Mouse (Mus musculus) spleen, adult 2 months (tissue): ENCODE data around the gene Crb1. TPM values are rescaled to one million over a fixed set of nuclear protein-coding genes. Genes with fewer than 3 reads are reported as not detected.
"Not testable (repeated sequence)": the region's sequence is repeated elsewhere in the genome, so short reads cannot be mapped to it uniquely, and the experiment has no call there.

ENCODE experiments used
- DNase-seq, 2 experiments: peaks; one replicate each; pipeline versions ENCODE4 v3.0.0 to v3.0.0-alpha.2; 2012 to 2021; ENCODE audit warnings: low spot score in 2 of 2, low read depth in 1 of 2
- H3K27ac ChIP-seq: fragments of 200-500 bp; 2 replicates; pipeline ENCODE4 v1.5.1; 2012; ENCODE audit warnings: low read length, inconsistent platforms; ENCODE audit not compliant: insufficient read depth
- H3K27me3 ChIP-seq: fragments of 200-500 bp; 2 replicates; pipeline ENCODE4 v1.6.1; 2012; ENCODE audit warnings: mild to moderate bottlenecking, moderate library complexity, low read length, inconsistent platforms; ENCODE audit not compliant: control insufficient read depth, insufficient read depth
- H3K36me3 ChIP-seq: fragments of 200-500 bp; 2 replicates; pipeline ENCODE4 v1.6.1; 2012; ENCODE audit warnings: mild to moderate bottlenecking, low read length, inconsistent platforms; ENCODE audit not compliant: control insufficient read depth, insufficient read depth
- H3K4me1 ChIP-seq: fragments of 200-500 bp; 2 replicates; pipeline ENCODE4 v1.6.1; 2011; ENCODE audit warnings: inconsistent platforms; ENCODE audit not compliant: control insufficient read depth, insufficient read depth, insufficient read length
- H3K4me3 ChIP-seq: fragments of 200-500 bp; 2 replicates; pipeline ENCODE4 v1.5.1; 2011; ENCODE audit warnings: mild to moderate bottlenecking, inconsistent platforms; ENCODE audit not compliant: insufficient read depth, insufficient read length; ENCODE audit errors: extremely low read depth
- CTCF ChIP-seq: fragments of 200-500 bp; IDR thresholded peaks from 2 replicates; pipeline ENCODE4 v1.5.1; 2011; ENCODE audit warnings: mild to moderate bottlenecking, inconsistent platforms; ENCODE audit not compliant: insufficient read depth, insufficient read length, insufficient replicate concordance; ENCODE audit errors: extremely low read depth
- POLR2A ChIP-seq: fragments of 200-500 bp; IDR thresholded peaks from 2 replicates; pipeline ENCODE4 v1.6.1; 2011; ENCODE audit warnings: low read depth, low read length, inconsistent platforms
- WGBS: fragments of 180-500 bp; shearing (Covaris S2); methylation state at CpG from one replicate; pipeline ENCODE4 v1.1.7; 2018; 5-methylcytosine and 5-hydroxymethylcytosine counted together
- polyA plus RNA-seq: library from polyadenylated mRNA; depleted of rRNA; stranded (reverse); fragments of >200 nt; gene quantifications from 2 replicates; pipeline ENCODE4 v1.2.3, GENCODE M21; 2012

Gene Crb1
- polyA plus RNA-seq, 1 experiment = not detected

DNA sequence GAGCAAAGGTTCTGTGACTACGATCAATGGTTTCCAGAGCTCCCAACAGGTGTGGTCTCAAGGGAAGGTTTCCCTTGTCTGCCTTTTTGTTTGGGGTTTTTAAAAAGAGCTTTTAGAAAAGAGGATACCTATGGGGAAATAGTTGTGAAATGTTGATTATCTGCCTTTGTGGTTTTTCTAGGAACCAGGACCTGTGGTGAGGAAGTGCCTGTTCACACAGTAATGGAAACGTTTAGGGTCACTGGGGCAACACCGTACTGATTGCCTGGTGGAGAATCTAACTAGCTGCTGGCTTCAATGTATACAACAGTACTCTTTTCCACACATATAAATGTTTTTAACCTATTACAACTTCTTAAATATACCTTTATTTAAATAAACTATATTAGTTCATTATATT is 36.6 kb upstream of the Crb1 start:
- WGBS = 14% methylated on average over 3 of the region's 3 CpGs
- DNase-seq = no peak
- TF ChIP-seq POLR2A = no peak
- no peak for TF ChIP-seq CTCF
- Histone ChIP-seq H3K36me3 (no peaks in the 10 kb centered on the region), H3K4me1 (no peaks in the 10 kb centered on the region), H3K4me3 (no peak overlapping the region), H3K27me3 (no peaks in the 10 kb centered on the region), H3K27ac (no peak overlapping the region)

GRCm38 (mm10) chr1:139412365-139412764 is 35.5 kb upstream of the Crb1 start:
- 92% methylated on average over 2 of the region's 2 CpGs for WGBS
- H3K27me3 ChIP-seq, H3K27ac ChIP-seq, H3K4me1 ChIP-seq, H3K4me3 ChIP-seq, H3K36me3 ChIP-seq, DNase-seq: not testable (repeated sequence)

DNA sequence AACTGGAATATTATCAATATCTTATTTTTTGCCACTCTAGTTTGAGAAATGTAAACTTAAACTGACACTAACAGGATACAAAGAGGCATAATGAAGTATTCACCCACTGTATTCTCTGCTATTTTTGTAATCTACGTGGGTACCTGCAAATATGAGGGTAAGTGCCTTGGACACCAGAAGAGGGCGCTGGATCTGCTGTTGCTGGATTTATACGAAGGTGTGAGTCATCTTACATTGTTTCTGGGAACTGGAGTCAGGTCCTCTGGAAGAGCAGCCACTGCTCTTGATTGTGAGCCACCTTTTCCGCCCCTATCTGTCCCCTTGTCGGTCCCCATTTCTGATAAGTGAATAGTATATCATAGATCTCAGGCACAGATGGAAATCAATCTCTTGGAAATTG is 30.8 kb upstream of the Crb1 start:
- H3K27me3 ChIP-seq = no peaks in the 10 kb centered on the region
- no peak overlapping the region for H3K27ac ChIP-seq
- WGBS = 68% methylated on average over 5 of the region's 5 CpGs
- H3K4me1 ChIP-seq = no peaks in the 10 kb centered on the region; the same call in 1 of the 2 replicates
- H3K4me3 ChIP-seq = no peak overlapping the region
- H3K36me3 ChIP-seq = no peaks in the 10 kb centered on the region
- no peak for TF ChIP-seq POLR2A
- no peak for TF ChIP-seq CTCF
- DNase-seq = no peak

DNA sequence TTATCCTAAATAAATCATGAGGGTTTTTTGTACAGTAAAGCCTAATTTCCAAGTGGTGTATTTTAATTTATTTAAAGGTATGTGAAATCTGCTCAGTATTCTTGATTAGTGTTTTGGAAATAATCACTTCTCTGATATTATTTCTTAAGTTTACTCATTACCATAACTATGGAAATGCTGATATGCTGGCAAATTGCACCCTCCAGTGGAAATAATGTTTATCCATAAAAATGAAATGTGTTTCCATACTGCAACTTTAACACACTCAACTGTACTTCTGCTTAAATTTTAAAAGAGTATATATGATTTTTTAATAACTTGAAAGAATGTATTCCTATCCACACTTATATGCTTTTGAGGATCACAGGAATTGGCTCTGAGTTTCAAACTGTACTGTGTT is 28.9 kb upstream of the Crb1 start:
- H3K4me3 ChIP-seq = no peak overlapping the region
- H3K27me3 ChIP-seq = no peaks in the 10 kb centered on the region
- TF ChIP-seq CTCF (no peak), POLR2A (no peak)
- no peaks in the 10 kb centered on the region; the same call in 1 of the 2 replicates for H3K4me1 ChIP-seq
- H3K36me3 ChIP-seq = no peaks in the 10 kb centered on the region
- no peak overlapping the region for H3K27ac ChIP-seq
- DNase-seq = no peak

GRCm38 (mm10) chr1:139396589-139396988 is 19.7 kb upstream of the Crb1 start:
- 63% methylated on average over 1 of the region's 1 CpGs for WGBS
- DNase-seq = no peak
- TF ChIP-seq CTCF = no peak
- no peak for TF ChIP-seq POLR2A
- H3K4me1 ChIP-seq = no peaks in the 10 kb centered on the region
- no peaks in the 10 kb centered on the region for H3K36me3 ChIP-seq
- no peak overlapping the region for H3K27ac ChIP-seq
- no peaks in the 10 kb centered on the region for H3K27me3 ChIP-seq
- no peak overlapping the region for H3K4me3 ChIP-seq

GRCm38 (mm10) chr1:139391747-139392146 is 14.8 kb upstream of the Crb1 start:
- Histone ChIP-seq H3K4me3 (no peak overlapping the region), H3K27me3 (no peaks in the 10 kb centered on the region), H3K36me3 (no peaks in the 10 kb centered on the region), H3K4me1 (no peaks in the 10 kb centered on the region), H3K27ac (no peak overlapping the region)
- TF ChIP-seq POLR2A = no peak
- no peak for TF ChIP-seq CTCF
- no peak for DNase-seq
- 57% methylated on average over 2 of the region's 2 CpGs for WGBS

- H3K36me3 ChIP-seq = no peaks in the 10 kb centered on the region
- no peak overlapping the region for H3K27ac ChIP-seq
- H3K4me3 ChIP-seq = no peak overlapping the region
- H3K4me1 ChIP-seq = no peaks in the 10 kb centered on the region
- TF ChIP-seq POLR2A = no peak
- TF ChIP-seq CTCF = no peak
- WGBS = 42% methylated on average over 4 of the region's 4 CpGs
- DNase-seq = no peak
- H3K27me3 ChIP-seq = no peaks in the 10 kb centered on the region
These were observed 2.7 kb upstream of the Crb1 start for GRCm38 (mm10) chr1:139379621-139379984.
